Mouse (Mus musculus): ENCODE results near the gene P4ha2. TPM values are rescaled to one million over a fixed set of nuclear protein-coding genes. Genes with fewer than 3 reads are reported as not detected.
A peak's percentile ranks its signal among the peaks of the same experiment; 100 is the strongest.

Gene P4ha2
- polyA plus RNA-seq (2012; ENCODE audit: insufficient read depth, insufficient read length, missing spikeins): 3.6 and 5.6 TPM in 2 replicates

GRCm38 (mm10) chr11:54100045-54100691, at the start of gene P4ha2:
TSS of gene P4ha2 (plus strand) at chr11:54100095.
- peaks cover 3% of the 10 kb centered on the region; the same call in 1 of the 2 replicates for H3K4me1 ChIP-seq (ENCODE audit: control insufficient read depth, insufficient read depth, insufficient read length, low read length)
- H3K27ac ChIP-seq (replicated peaks; ENCODE audit: low read depth, low read length): 0 out of 2 replicates have a peak within 1 kb of the TSS, but pooled peaks have one; percentile 31
- peak within 1 kb of the TSS; percentile 80 for H3K4me3 ChIP-seq (ENCODE audit: insufficient read depth, low read depth, low read length)

- Histone ChIP-seq H3K4me3 (ENCODE audit: insufficient read depth, low read depth, low read length) (no peak overlapping the region), H3K4me1 (ENCODE audit: control insufficient read depth, insufficient read depth, insufficient read length, low read length) (no peaks in the 10 kb centered on the region), H3K27ac (replicated peaks; ENCODE audit: low read depth, low read length) (no peak overlapping the region)
These were observed 49.7 kb upstream of the P4ha2 start for GRCm38 (mm10) chr11:54050205-54050604.

GRCm38 (mm10) chr11:54051161-54051560, 48.7 kb upstream of the P4ha2 start:
- no peak overlapping the region for H3K4me3 ChIP-seq (ENCODE audit: insufficient read depth, low read depth, low read length)
- no peak overlapping the region for H3K27ac ChIP-seq (replicated peaks; ENCODE audit: low read depth, low read length)
- H3K4me1 ChIP-seq (ENCODE audit: control insufficient read depth, insufficient read depth, insufficient read length, low read length): no peaks in the 10 kb centered on the region; the same call in 1 of the 2 replicates

GRCm38 (mm10) chr11:54052128-54052527, 47.8 kb upstream of the P4ha2 start:
- Histone ChIP-seq H3K4me3 (ENCODE audit: insufficient read depth, low read depth, low read length) (no peak overlapping the region), H3K4me1 (ENCODE audit: control insufficient read depth, insufficient read depth, insufficient read length, low read length) (no peaks in the 10 kb centered on the region; the same call in 1 of the 2 replicates), H3K27ac (replicated peaks; ENCODE audit: low read depth, low read length) (no peak overlapping the region)

- Histone ChIP-seq H3K4me1 (ENCODE audit: control insufficient read depth, insufficient read depth, insufficient read length, low read length) (no peaks in the 10 kb centered on the region; the same call in 1 of the 2 replicates), H3K4me3 (ENCODE audit: insufficient read depth, low read depth, low read length) (no peak overlapping the region), H3K27ac (replicated peaks; ENCODE audit: low read depth, low read length) (no peak overlapping the region)
These were observed 46.8 kb upstream of the P4ha2 start for GRCm38 (mm10) chr11:54053090-54053489.

- Histone ChIP-seq H3K4me1 (ENCODE audit: control insufficient read depth, insufficient read depth, insufficient read length, low read length) (no peaks in the 10 kb centered on the region; the same call in 1 of the 2 replicates), H3K4me3 (ENCODE audit: insufficient read depth, low read depth, low read length) (no peak overlapping the region), H3K27ac (replicated peaks; ENCODE audit: low read depth, low read length) (no peak overlapping the region)
These were observed 45.6 kb upstream of the P4ha2 start for GRCm38 (mm10) chr11:54054257-54054656.

- H3K4me3 ChIP-seq (ENCODE audit: insufficient read depth, low read depth, low read length): no peak overlapping the region
- no peak overlapping the region for H3K27ac ChIP-seq (replicated peaks; ENCODE audit: low read depth, low read length)
- peaks cover 5% of the 10 kb centered on the region; the same call in 1 of the 2 replicates for H3K4me1 ChIP-seq (ENCODE audit: control insufficient read depth, insufficient read depth, insufficient read length, low read length)
These were observed 43.8 kb upstream of the P4ha2 start for GRCm38 (mm10) chr11:54056132-54056531.

GRCm38 (mm10) chr11:54057428-54057827, 42.5 kb upstream of the P4ha2 start:
- H3K27ac ChIP-seq (replicated peaks; ENCODE audit: low read depth, low read length): no peak overlapping the region

GRCm38 (mm10) chr11:54058056-54058617, 41.8 kb upstream of the P4ha2 start:
- Histone ChIP-seq H3K4me1 (ENCODE audit: control insufficient read depth, insufficient read depth, insufficient read length, low read length) (peaks cover 14% of the 10 kb centered on the region), H3K4me3 (ENCODE audit: insufficient read depth, low read depth, low read length) (no peak overlapping the region), H3K27ac (replicated peaks; ENCODE audit: low read depth, low read length) (no peak overlapping the region)

More at GRCm38 (mm10) chr11:54057428-54057827, 42.5 kb upstream of the P4ha2 start:
- no peak overlapping the region for H3K4me3 ChIP-seq (ENCODE audit: insufficient read depth, low read depth, low read length)
- peaks cover 11% of the 10 kb centered on the region for H3K4me1 ChIP-seq (ENCODE audit: control insufficient read depth, insufficient read depth, insufficient read length, low read length)

- Histone ChIP-seq H3K27ac (replicated peaks; ENCODE audit: low read depth, low read length) (no peak overlapping the region), H3K4me1 (ENCODE audit: control insufficient read depth, insufficient read depth, insufficient read length, low read length) (peaks cover 14% of the 10 kb centered on the region), H3K4me3 (ENCODE audit: insufficient read depth, low read depth, low read length) (no peak overlapping the region)
These were observed 41.3 kb upstream of the P4ha2 start for GRCm38 (mm10) chr11:54058643-54059042.

GRCm38 (mm10) chr11:54059526-54059925, 40.4 kb upstream of the P4ha2 start:
- H3K27ac ChIP-seq (replicated peaks; ENCODE audit: low read depth, low read length): no peak overlapping the region
- peaks cover 14% of the 10 kb centered on the region for H3K4me1 ChIP-seq (ENCODE audit: control insufficient read depth, insufficient read depth, insufficient read length, low read length)
- H3K4me3 ChIP-seq (ENCODE audit: insufficient read depth, low read depth, low read length): no peak overlapping the region

- no peak overlapping the region for H3K4me3 ChIP-seq (ENCODE audit: insufficient read depth, low read depth, low read length)
- H3K4me1 ChIP-seq (ENCODE audit: control insufficient read depth, insufficient read depth, insufficient read length, low read length): peaks cover 14% of the 10 kb centered on the region
- peak overlapping the region; percentile 46 for H3K27ac ChIP-seq (replicated peaks; ENCODE audit: low read depth, low read length)
These were observed 39.6 kb upstream of the P4ha2 start for GRCm38 (mm10) chr11:54060316-54060715.

GRCm38 (mm10) chr11:54062086-54062752, 37.7 kb upstream of the P4ha2 start:
- H3K4me3 ChIP-seq (ENCODE audit: insufficient read depth, low read depth, low read length): no peak overlapping the region
- peak overlapping the region; percentile 12; the same call in 1 of the 2 replicates for H3K27ac ChIP-seq (replicated peaks; ENCODE audit: low read depth, low read length)
- H3K4me1 ChIP-seq (ENCODE audit: control insufficient read depth, insufficient read depth, insufficient read length, low read length): peaks cover 14% of the 10 kb centered on the region

- peaks cover 14% of the 10 kb centered on the region for H3K4me1 ChIP-seq (ENCODE audit: control insufficient read depth, insufficient read depth, insufficient read length, low read length)
- H3K4me3 ChIP-seq (ENCODE audit: insufficient read depth, low read depth, low read length): no peak overlapping the region
- peak overlapping the region; percentile 12; the same call in 1 of the 2 replicates for H3K27ac ChIP-seq (replicated peaks; ENCODE audit: low read depth, low read length)
These were observed 37.0 kb upstream of the P4ha2 start for GRCm38 (mm10) chr11:54062753-54063471.

GRCm38 (mm10) chr11:54063472-54063775, 36.5 kb upstream of the P4ha2 start:
- Histone ChIP-seq H3K27ac (replicated peaks; ENCODE audit: low read depth, low read length) (no peak overlapping the region), H3K4me1 (ENCODE audit: control insufficient read depth, insufficient read depth, insufficient read length, low read length) (peaks cover 14% of the 10 kb centered on the region), H3K4me3 (ENCODE audit: insufficient read depth, low read depth, low read length) (no peak overlapping the region)

Data from brown adipose tissue, adult 24 weeks (tissue).